Mouse (Mus musculus): ENCODE data around the gene Cd300ld3.
"Not testable (repeated sequence)": the region's sequence is repeated elsewhere in the genome, so short reads cannot be mapped to it uniquely, and the experiment has no call there.

Cd300ld3 gene

GRCm38 (mm10) chr11:115052991-115053390 is 4.8 kb upstream of the Cd300ld3 start:
- DNase-seq (ENCODE audit: low spot score): no peak

DNA sequence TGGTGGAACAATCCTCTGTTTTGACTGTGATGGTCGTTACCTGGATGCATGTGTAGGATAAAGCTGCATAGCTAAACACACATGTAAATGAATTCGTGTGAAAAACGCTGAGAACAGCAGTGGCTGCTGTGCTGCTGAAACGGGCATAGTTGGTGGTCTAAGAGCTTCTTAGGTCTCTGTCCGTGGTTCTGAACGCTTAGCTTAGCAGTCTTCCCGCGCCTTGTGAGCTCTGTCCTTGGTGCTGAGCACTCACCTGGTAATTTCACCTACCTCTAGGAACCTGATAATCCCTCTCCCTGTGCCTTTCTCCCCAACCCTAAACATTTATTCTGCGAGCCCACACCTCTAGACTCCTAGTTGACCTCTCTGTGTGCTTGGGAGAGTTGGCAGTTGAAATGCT is 4.0 kb upstream of the Cd300ld3 start:
- DNase-seq (ENCODE audit: low spot score): no peak

DNA sequence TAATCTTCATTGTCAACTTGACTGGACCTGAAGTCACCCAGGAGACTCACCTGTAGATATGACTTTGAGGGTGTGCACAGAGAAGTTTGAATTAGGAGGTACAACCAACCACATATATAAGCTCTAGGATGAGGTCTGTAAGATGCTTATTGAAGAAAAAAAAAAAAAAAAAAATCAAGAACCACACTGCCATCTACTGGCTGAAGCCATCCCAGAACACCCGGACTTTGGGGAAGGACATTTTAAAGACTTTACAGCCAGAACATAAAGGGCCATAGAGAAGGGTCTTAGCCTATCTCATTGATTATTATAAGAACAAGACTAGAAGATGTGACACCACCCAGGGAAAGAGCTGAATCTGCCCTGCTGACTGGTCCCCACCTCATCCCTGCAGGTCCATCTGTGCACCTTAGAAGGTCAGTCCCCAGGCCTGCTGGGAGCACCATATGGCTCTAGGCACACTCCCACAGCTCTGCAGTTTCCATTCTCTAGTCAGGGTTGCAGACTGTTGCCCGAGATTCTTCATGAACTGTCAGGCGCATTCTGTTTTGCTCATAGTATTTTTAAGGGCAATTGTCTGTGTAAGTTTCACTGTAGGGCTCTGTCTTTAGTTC is 1.2 kb upstream of the Cd300ld3 start:
- no peak for DNase-seq (ENCODE audit: low spot score)

GRCm38 (mm10) chr11:115037669-115038068 is 10.5 kb downstream of the Cd300ld3 start, which contains the start of gene Cd300ld5:
Gene Cd300ld5 (minus strand): TSS chr11:115037769.
- DNase-seq (ENCODE audit: low spot score): not testable (repeated sequence)

DNA sequence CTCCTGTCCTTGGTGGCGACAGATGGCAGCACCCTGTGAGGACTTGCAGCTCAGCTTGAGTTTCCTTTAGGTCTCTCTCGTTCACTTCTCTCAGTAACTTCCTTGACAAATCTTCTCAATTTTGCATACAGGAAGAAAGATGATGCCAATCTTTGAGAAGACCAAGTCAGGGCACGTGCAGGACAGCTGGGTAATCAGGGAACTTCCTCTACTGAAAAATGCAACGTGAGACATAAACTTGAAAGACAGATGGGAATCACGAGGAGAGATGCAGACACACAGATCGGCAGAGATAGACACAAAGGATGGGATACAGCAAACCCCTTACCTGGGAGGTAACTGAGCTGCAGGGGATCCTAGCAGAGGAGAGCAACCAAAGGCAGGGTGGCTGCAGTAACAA is 21.3 kb downstream of the Cd300ld3 start, which contains the start of gene Cd300ld4:
TSS of gene Cd300ld4 (minus strand) at position 101 of the 400 bp plus-strand sequence.
- DNase-seq (ENCODE audit: low spot score): not testable (repeated sequence)

DNA sequence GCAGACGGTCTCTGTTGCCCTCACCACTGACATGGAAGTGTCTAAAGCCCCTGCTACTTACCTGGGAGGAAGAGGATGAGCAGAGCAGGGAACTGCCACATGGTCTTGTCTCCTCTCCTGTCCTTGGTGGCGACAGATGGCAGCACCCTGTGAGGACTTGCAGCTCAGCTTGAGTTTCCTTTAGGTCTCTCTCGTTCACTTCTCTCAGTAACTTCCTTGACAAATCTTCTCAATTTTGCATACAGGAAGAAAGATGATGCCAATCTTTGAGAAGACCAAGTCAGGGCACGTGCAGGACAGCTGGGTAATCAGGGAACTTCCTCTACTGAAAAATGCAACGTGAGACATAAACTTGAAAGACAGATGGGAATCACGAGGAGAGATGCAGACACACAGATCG is 32.1 kb downstream of the Cd300ld3 start, which contains the start of gene Cd300ld2:
TSS of gene Cd300ld2 (minus strand) at position 101 of the 400 bp plus-strand sequence.
- not testable (repeated sequence) for DNase-seq (ENCODE audit: low spot score)

- no peak for DNase-seq (ENCODE audit: low spot score)
Observed at GRCm38 (mm10) chr11:115004070-115004469, 44.1 kb downstream of the Cd300ld3 start.

- DNase-seq (ENCODE audit: low spot score): no peak
Observed at GRCm38 (mm10) chr11:115001474-115002040, 46.7 kb downstream of the Cd300ld3 start, which contains the start of gene Cd300c2. Gene Cd300c2 (minus strand): TSS chr11:115001880.

All from urinary bladder, postnatal 10 days (tissue).